Mouse (Mus musculus) embryonic facial prominence, embryonic 13.5 days (tissue): Measurements from ENCODE around the gene Tesk2. TPM values are rescaled to one million over a fixed set of nuclear protein-coding genes. Genes with fewer than 3 reads are reported as not detected.

ENCODE experiments used
- ATAC-seq: fragments of 200-750 bp; cut with Nextera tagmentation; 2 replicates; pipeline ENCODE4 v1.8.0; 2017; ENCODE audit warnings: low read depth; ENCODE audit not compliant: insufficient number of reproducible peaks, insufficient read depth, low FRiP score, low TSS enrichment
- H3K27ac ChIP-seq: fragments of 300-500 bp; sonication (generic); 2 replicates; pipeline ENCODE4 v1.5.1; 2015; ENCODE audit warnings: moderate library complexity, mild to moderate bottlenecking, inconsistent platforms
- H3K27me3 ChIP-seq: fragments of 300-500 bp; sonication (generic); 2 replicates; pipeline ENCODE4 v1.6.1; 2015; ENCODE audit warnings: mild to moderate bottlenecking, inconsistent platforms
- H3K36me3 ChIP-seq: fragments of 300-500 bp; sonication (generic); 2 replicates; pipeline ENCODE4 v1.6.1; 2015; ENCODE audit warnings: mild to moderate bottlenecking, inconsistent platforms
- H3K4me1 ChIP-seq: fragments of 300-500 bp; sonication (generic); 2 replicates; pipeline ENCODE4 v1.6.1; 2015; ENCODE audit warnings: inconsistent platforms
- H3K4me2 ChIP-seq: fragments of 300-500 bp; sonication (generic); 2 replicates; pipeline ENCODE4 v1.6.1; 2015; ENCODE audit warnings: moderate library complexity, mild to moderate bottlenecking, inconsistent platforms
- H3K4me3 ChIP-seq: fragments of 300-500 bp; sonication (generic); 2 replicates; pipeline ENCODE4 v1.5.1; 2015; ENCODE audit warnings: mild to moderate bottlenecking, inconsistent platforms
- H3K9ac ChIP-seq: fragments of 300-500 bp; sonication (generic); 2 replicates; pipeline ENCODE4 v1.6.1; 2015; ENCODE audit warnings: mild to moderate bottlenecking, inconsistent platforms
- H3K9me3 ChIP-seq: fragments of 300-500 bp; sonication (generic); 2 replicates; pipeline ENCODE4 v1.6.1; 2016; ENCODE audit warnings: inconsistent platforms
- WGBS: fragments of 180-500 bp; shearing (Covaris S2); methylation state at CpG from one replicate; pipeline ENCODE4 v1.1.7; 2015; ENCODE audit warnings: mixed read lengths; 5-methylcytosine and 5-hydroxymethylcytosine counted together
- polyA plus RNA-seq: library from polyadenylated mRNA; unstranded; fragments of >200 nt; fragmentation: Nextera tagmentation; extraction: Ambion mirVana; gene quantifications from 2 replicates; pipeline ENCODE4 v1.2.1, GENCODE M21; 2015

The Tesk2 gene
- polyA plus RNA-seq, 1 experiment from 2014 or later, result 9.4 TPM

- ATAC-seq, result no peak
- Histone ChIP-seq H3K4me1 (no peaks in the 10 kb centered on the region), H3K9me3 (no peaks in the 10 kb centered on the region), H3K4me3 (no peak overlapping the region), H3K36me3 (0 out of 2 replicates have a peak, but pooled peaks cover 2% of the 10 kb centered on the region), H3K27me3 (no peaks in the 10 kb centered on the region), H3K4me2 (no peak overlapping the region), H3K27ac (no peak overlapping the region), H3K9ac (no peak overlapping the region)
- 72% methylated on average over 2 of the region's 2 CpGs for WGBS
These were observed 73.5 kb downstream of the Tesk2 start for GRCm38 (mm10) chr4:116794273-116794672.

DNA sequence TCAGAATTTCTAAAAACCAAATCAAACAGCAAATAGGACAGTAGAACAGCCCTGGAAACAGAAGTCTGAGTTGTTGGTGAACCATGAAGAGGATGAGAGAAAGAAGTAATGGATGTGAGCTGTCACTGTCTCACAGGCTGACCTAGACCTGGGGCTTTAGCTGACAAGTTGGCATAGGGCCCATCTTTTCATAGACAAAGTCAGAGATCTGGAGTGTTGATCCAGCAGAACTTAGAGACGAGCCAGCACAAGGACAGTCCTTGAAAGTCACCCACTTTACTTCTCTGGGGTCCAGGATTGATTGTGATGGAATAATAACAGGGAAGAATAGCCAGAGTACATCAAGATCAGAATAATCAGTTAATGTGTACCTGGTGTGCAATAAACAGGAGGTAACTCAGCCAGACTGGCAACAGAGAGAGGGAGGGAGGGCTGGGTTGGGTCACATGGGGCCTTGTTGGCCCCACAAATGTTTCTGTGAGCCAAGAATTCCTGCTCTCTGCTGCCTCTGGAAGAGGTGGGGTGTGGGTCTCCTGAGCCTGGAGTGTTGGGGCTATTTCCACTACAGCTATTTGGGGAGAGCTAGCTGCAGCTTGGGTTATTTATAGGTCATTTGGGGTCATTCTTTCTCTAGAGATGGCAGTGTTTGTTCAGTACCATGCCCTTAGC is 75.8 kb downstream of the Tesk2 start:
- no peaks in the 10 kb centered on the region for H3K4me1 ChIP-seq
- 84% methylated on average over 1 of the region's 1 CpGs for WGBS
- H3K9ac ChIP-seq, result no peak overlapping the region
- no peaks in the 10 kb centered on the region for H3K27me3 ChIP-seq
- H3K4me2 ChIP-seq, result no peak overlapping the region
- H3K9me3 ChIP-seq, result no peaks in the 10 kb centered on the region
- H3K4me3 ChIP-seq, result no peak overlapping the region
- peaks cover 6% of the 10 kb centered on the region; the same call in 1 of the 2 replicates for H3K36me3 ChIP-seq
- H3K27ac ChIP-seq, result no peak overlapping the region
- no peak for ATAC-seq

- Histone ChIP-seq H3K4me3 (no peak overlapping the region), H3K4me1 (no peaks in the 10 kb centered on the region), H3K27me3 (no peaks in the 10 kb centered on the region), H3K36me3 (peaks cover 35% of the 10 kb centered on the region), H3K9me3 (no peaks in the 10 kb centered on the region), H3K27ac (no peak overlapping the region), H3K9ac (no peak overlapping the region), H3K4me2 (no peak overlapping the region)
- ATAC-seq, result no peak
- 39% methylated on average over 5 of the region's 5 CpGs for WGBS
These were observed 79.2 kb downstream of the Tesk2 start for GRCm38 (mm10) chr4:116799901-116800300.

- Histone ChIP-seq H3K27me3 (no peaks in the 10 kb centered on the region), H3K4me3 (peak within 1 kb of the TSS; percentile 76), H3K4me1 (peaks cover 9% of the 10 kb centered on the region), H3K27ac (peak within 1 kb of the TSS; percentile 95), H3K36me3 (peaks cover 33% of the 10 kb centered on the region), H3K4me2 (peak within 1 kb of the TSS; percentile 69), H3K9me3 (no peaks in the 10 kb centered on the region), H3K9ac (peak within 1 kb of the TSS; percentile 77)
- WGBS, result under 1% methylated on average over 58 of the region's 58 CpGs
- peak; percentile 95 for ATAC-seq
These were observed 86.7 kb downstream of the Tesk2 start, which contains the start of the genes Toe1 and Mutyh for GRCm38 (mm10) chr4:116807197-116808129. Toe1 (minus strand) TSS chr4:116807640. Mutyh (plus strand) TSS chr4:116807723.

- Histone ChIP-seq H3K9me3 (no peaks in the 10 kb centered on the region), H3K4me3 (no peak overlapping the region), H3K36me3 (0 out of 2 replicates have a peak, but pooled peaks cover 5% of the 10 kb centered on the region), H3K4me1 (peaks cover 9% of the 10 kb centered on the region), H3K27me3 (no peaks in the 10 kb centered on the region), H3K4me2 (no peak overlapping the region), H3K9ac (no peak overlapping the region), H3K27ac (no peak overlapping the region)
- no peak for ATAC-seq
- WGBS, result 79% methylated on average over 3 of the region's 3 CpGs
These were observed 90.3 kb downstream of the Tesk2 start for GRCm38 (mm10) chr4:116811012-116811411.

- peak overlapping the region; percentile 32; the same call in 1 of the 2 replicates for H3K9ac ChIP-seq
- 86% methylated on average over 5 of the region's 5 CpGs for WGBS
- H3K4me3 ChIP-seq, result no peak overlapping the region
- H3K27me3 ChIP-seq, result peaks cover 11% of the 10 kb centered on the region
- no peak for ATAC-seq
- no peaks in the 10 kb centered on the region for H3K9me3 ChIP-seq
- H3K36me3 ChIP-seq, result peaks cover 23% of the 10 kb centered on the region
- H3K27ac ChIP-seq, result no peak overlapping the region
- H3K4me2 ChIP-seq, result no peak overlapping the region
- H3K4me1 ChIP-seq, result peaks cover 2% of the 10 kb centered on the region
These were observed 94.5 kb downstream of the Tesk2 start for GRCm38 (mm10) chr4:116815276-116815675.

- Histone ChIP-seq H3K27me3 (peaks cover 19% of the 10 kb centered on the region), H3K4me1 (peaks cover 15% of the 10 kb centered on the region), H3K9me3 (no peaks in the 10 kb centered on the region), H3K4me3 (no peak overlapping the region), H3K4me2 (no peak overlapping the region), H3K27ac (no peak overlapping the region), H3K9ac (0 out of 2 replicates have a peak overlapping the region, but pooled peaks have one; percentile 11), H3K36me3 (peaks cover 23% of the 10 kb centered on the region)
- ATAC-seq, result no peak
- 86% methylated on average over 6 of the region's 6 CpGs for WGBS
These were observed 96.7 kb downstream of the Tesk2 start for GRCm38 (mm10) chr4:116817486-116817885.

- peak overlapping the region; percentile 70 for H3K9ac ChIP-seq
These were observed 99.5 kb downstream of the Tesk2 start for GRCm38 (mm10) chr4:116819968-116820901.

GRCm38 (mm10) chr4:116820902-116821693 is 100.3 kb downstream of the Tesk2 start:
- 1% methylated on average over 51 of the region's 51 CpGs for WGBS
- peak overlapping the region; percentile 95 for H3K4me2 ChIP-seq
- H3K27me3 ChIP-seq, result peaks cover 19% of the 10 kb centered on the region
- H3K27ac ChIP-seq, result no peak overlapping the region
- H3K36me3 ChIP-seq, result peaks cover 18% of the 10 kb centered on the region
- no peaks in the 10 kb centered on the region for H3K9me3 ChIP-seq
- H3K9ac ChIP-seq, result peak overlapping the region; percentile 70
- peak; percentile 56; the same call in 1 of the 2 replicates for ATAC-seq
- H3K4me3 ChIP-seq, result peak overlapping the region; percentile 60
- peaks cover 28% of the 10 kb centered on the region for H3K4me1 ChIP-seq

More at GRCm38 (mm10) chr4:116819968-116820901, 99.5 kb downstream of the Tesk2 start:
- Histone ChIP-seq H3K36me3 (peaks cover 18% of the 10 kb centered on the region), H3K27ac (no peak overlapping the region), H3K4me1 (peaks cover 25% of the 10 kb centered on the region), H3K9me3 (no peaks in the 10 kb centered on the region), H3K27me3 (peaks cover 19% of the 10 kb centered on the region), H3K4me2 (peak overlapping the region; percentile 95), H3K4me3 (peak overlapping the region; percentile 60)
- ATAC-seq, result no peak
- WGBS, result 18% methylated on average over 32 of the region's 32 CpGs

- Histone ChIP-seq H3K36me3 (peaks cover 13% of the 10 kb centered on the region), H3K27ac (no peak within 1 kb of the TSS), H3K4me2 (peak within 1 kb of the TSS; percentile 95), H3K9ac (peak within 1 kb of the TSS; percentile 70), H3K4me1 (peaks cover 28% of the 10 kb centered on the region), H3K4me3 (peak within 1 kb of the TSS; percentile 60), H3K27me3 (peaks cover 19% of the 10 kb centered on the region), H3K9me3 (no peaks in the 10 kb centered on the region)
- no peak for ATAC-seq
- 10% methylated on average over 9 of the region's 9 CpGs for WGBS
These were observed 100.9 kb downstream of the Tesk2 start, which contains the start of gene Hpdl for GRCm38 (mm10) chr4:116821694-116822016. Hpdl (minus strand) TSS chr4:116821707.
